Mouse (Mus musculus): ENCODE measurements around the gene Gm20823. TPM values are rescaled to one million over a fixed set of nuclear protein-coding genes. Genes with fewer than 3 reads are reported as not detected.

Gm20823 gene
- not detected for polyA plus RNA-seq (2012; fragmentation: generic; extraction: Trizol)

DNA sequence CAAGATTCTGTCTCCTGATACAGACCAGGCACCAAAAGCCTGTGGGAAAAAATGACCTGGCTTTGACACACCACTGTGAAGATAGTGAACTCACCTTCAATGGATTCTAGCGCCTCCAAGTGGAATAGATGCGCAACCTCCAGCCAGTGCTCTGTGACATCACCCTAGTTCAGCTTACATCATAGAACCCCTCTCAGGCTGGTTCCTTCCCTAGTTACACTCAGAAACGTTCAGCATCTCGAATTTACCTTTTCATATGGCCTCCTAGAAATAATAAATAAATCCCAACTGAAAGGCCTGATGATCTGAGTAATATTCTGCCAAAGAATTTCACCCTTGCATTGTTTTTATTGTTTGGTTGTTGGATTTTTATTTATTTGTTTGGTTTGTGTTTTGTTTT lies at the start of gene Gm20823:
TSS of gene Gm20823 (minus strand) at position 101 of the 400 bp plus-strand sequence.

